ENCODE assay signal across 30 mouse cellular contexts in the genomic region with DNA sequence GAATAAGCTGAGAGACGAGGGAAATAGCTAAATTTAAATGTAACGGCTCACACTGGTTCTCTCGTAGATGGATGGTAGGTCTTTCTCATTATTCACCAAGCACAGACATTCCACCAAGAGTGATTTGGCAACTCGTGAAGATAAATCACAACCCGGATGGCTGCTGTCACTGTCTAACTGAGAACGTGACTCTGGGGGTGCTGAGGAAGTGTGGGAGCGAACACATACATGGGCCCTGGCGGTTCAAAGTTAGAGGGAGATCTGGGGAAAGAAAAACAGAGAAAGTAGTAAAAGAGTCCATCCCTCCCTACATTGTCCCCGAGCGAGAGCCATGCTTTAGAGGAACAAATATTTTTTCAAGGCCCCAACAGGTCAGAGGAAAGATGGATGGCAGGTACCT. TPM values are rescaled to one million over a fixed set of nuclear protein-coding genes. Genes with fewer than 3 reads are reported as not detected.
"Had no signal": no experiment of that assay in that cellular context is flagged by ENCODE, and none has a peak within 500 bp of the region (broad histone marks: within the 10 kb centered on the region; RNA-seq: fewer than 3 reads in every experiment).

No protein-coding gene starts in this region.

- H3K27me3 ChIP-seq: heart, embryonic 12.5 days; hindbrain, embryonic 12.5 days; intestine, embryonic 15.5 days; kidney, embryonic 15.5 days; limb, embryonic 12.5 days had no signal

- DNase-seq: gastrocnemius, adult 2 months; gastrocnemius, postnatal 10 days; gastrocnemius, postnatal 25 days; heart, adult 18-20 months; heart, postnatal 10 days; heart, postnatal 4 days; kidney, adult 18-20 months; kidney, adult 8-10 months; kidney, postnatal 25 days; kidney, postnatal 4 days; liver had no signal

- H3K36me3 ChIP-seq: heart, embryonic 10.5 days; heart, embryonic 12.5 days; hindbrain, embryonic 10.5 days; hindbrain, embryonic 12.5 days; intestine, embryonic 15.5 days; kidney, embryonic 15.5 days; limb, embryonic 10.5 days; limb, embryonic 12.5 days had no signal

- H3K4me3 ChIP-seq: gastrocnemius, adult 2 months; heart, embryonic 10.5 days; heart, embryonic 12.5 days; hindbrain, embryonic 10.5 days; hindbrain, embryonic 12.5 days; intestine, embryonic 15.5 days; kidney, embryonic 15.5 days; layer of hippocampus, adult 2 months; left cerebral cortex, adult 2 months; limb, embryonic 10.5 days; limb, embryonic 12.5 days had no signal

- H3K9me3 ChIP-seq: heart, embryonic 10.5 days; heart, embryonic 12.5 days; hindbrain, embryonic 10.5 days; hindbrain, embryonic 12.5 days; intestine, embryonic 15.5 days; kidney, embryonic 15.5 days; limb, embryonic 10.5 days had no signal

- H3K4me1 ChIP-seq: hindbrain, embryonic 10.5 days; hindbrain, embryonic 12.5 days; intestine, embryonic 15.5 days had no signal

- H3K4me2 ChIP-seq: heart, embryonic 12.5 days; hindbrain, embryonic 12.5 days; hindbrain, embryonic 14.5 days; intestine, embryonic 15.5 days; kidney, embryonic 15.5 days; limb, embryonic 12.5 days; liver, embryonic 11.5 days had no signal

- ATAC-seq: hindbrain, embryonic 16.5 days; inflammation-experienced regulatory T-cells, adult 6 months; intestine, embryonic 15.5 days; intestine, postnatal 0 days had no signal

- H3K9ac ChIP-seq: heart, embryonic 12.5 days; hindbrain, embryonic 12.5 days; hindbrain, embryonic 14.5 days; intestine, embryonic 15.5 days; kidney, embryonic 15.5 days; limb, embryonic 12.5 days had no signal

- H3K27ac ChIP-seq: gastrocnemius, adult 2 months; heart, embryonic 10.5 days; hindbrain, embryonic 10.5 days; hindbrain, embryonic 12.5 days; hindbrain, embryonic 14.5 days; intestine, embryonic 15.5 days; kidney, embryonic 15.5 days; layer of hippocampus, adult 2 months; left cerebral cortex, adult 2 months; limb, embryonic 10.5 days; limb, embryonic 12.5 days had no signal

RNA-seq across cellular contexts. Expression of gene Gm11011, which starts 17.5 kb away (rescaled TPM):
- polyA plus RNA-seq: frontal cortex, adult 2 months; heart, embryonic 10.5 days; heart, embryonic 12.5 days; heart, embryonic 14.5 days; heart, embryonic 16.5 days; hindbrain, embryonic 10.5 days; hindbrain, embryonic 12.5 days; hindbrain, embryonic 14.5 days; hindbrain, embryonic 16.5 days; inflammation-experienced regulatory T-cells, adult 6 months; intestine, embryonic 15.5 days; intestine, postnatal 0 days; kidney, embryonic 15.5 days; limb, embryonic 10.5 days; limb, embryonic 12.5 days; limb, embryonic 14.5 days; liver, embryonic 11.5 days had no signal
